Mouse (Mus musculus) bone marrow, adult 2 months (tissue): ENCODE measurements at regions not wholly inside any gene's neighbourhood (a gene's known extent, or its start where the extent isn't known, plus 50 kb on each side); places are given as distances from the start of the nearest gene placed in this dataset.

Experiments
- H3K27ac ChIP-seq: fragments of 200-500 bp; 2 replicates; pipeline ENCODE4 v1.5.1; 2012; ENCODE audit warnings: low read depth, mild to moderate bottlenecking, control low read depth, inconsistent platforms, low read length; ENCODE audit not compliant: control insufficient read depth, poor library complexity, insufficient read depth
- H3K4me1 ChIP-seq: fragments of 200-500 bp; 2 replicates; pipeline ENCODE4 v1.6.1; 2011; ENCODE audit warnings: low read length; ENCODE audit not compliant: control insufficient read depth, insufficient read depth
- H3K4me3 ChIP-seq: fragments of 200-500 bp; replicated peaks from 2 replicates; pipeline ENCODE3; 2011; ENCODE audit warnings: mild to moderate bottlenecking, low read depth, low read length, control low read depth; ENCODE audit not compliant: control insufficient read depth
- CTCF ChIP-seq: fragments of 200-500 bp; IDR thresholded peaks from 2 replicates; pipeline ENCODE4 v1.5.1; 2011; ENCODE audit warnings: low read length, control low read depth; ENCODE audit not compliant: control insufficient read depth, insufficient read depth
- POLR2A ChIP-seq: fragments of 200-500 bp; IDR thresholded peaks from 2 replicates; pipeline ENCODE4 v1.6.1; 2011; ENCODE audit warnings: low read depth, mild to moderate bottlenecking, control low read depth, low read length, borderline replicate concordance; ENCODE audit not compliant: control insufficient read depth
- WGBS: fragments of 180-500 bp; shearing (Covaris S2); methylation state at CpG from one replicate; pipeline ENCODE4 v1.1.7; 2018; 5-methylcytosine and 5-hydroxymethylcytosine counted together

DNA sequence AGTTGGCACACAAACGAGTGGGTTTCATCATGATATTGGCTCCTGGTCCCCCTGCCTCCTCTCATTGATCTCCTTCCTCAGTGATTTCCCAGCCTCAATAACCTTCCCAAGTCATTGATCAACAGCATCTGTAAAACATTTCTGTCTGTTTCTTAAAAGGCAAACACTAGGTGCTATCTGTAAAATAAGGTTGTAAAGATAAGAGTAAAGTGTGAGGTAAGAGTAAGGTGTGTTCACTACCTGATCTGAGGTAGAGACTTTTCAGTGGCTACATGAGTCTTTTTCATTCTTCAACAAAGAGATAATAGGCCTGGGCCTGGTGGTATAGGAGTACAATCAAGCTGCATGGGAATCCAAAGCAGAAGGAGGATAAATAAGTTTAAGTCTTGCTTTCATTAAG lies 55.7 kb downstream of the Plk2 start:
- H3K4me1 ChIP-seq: no peaks in the 10 kb centered on the region
- H3K27ac ChIP-seq: no peak overlapping the region
- TF ChIP-seq POLR2A: no peak
- no peak overlapping the region for H3K4me3 ChIP-seq
- 63% methylated on average over 1 of the region's 1 CpGs for whole genome bisulfite sequencing

DNA sequence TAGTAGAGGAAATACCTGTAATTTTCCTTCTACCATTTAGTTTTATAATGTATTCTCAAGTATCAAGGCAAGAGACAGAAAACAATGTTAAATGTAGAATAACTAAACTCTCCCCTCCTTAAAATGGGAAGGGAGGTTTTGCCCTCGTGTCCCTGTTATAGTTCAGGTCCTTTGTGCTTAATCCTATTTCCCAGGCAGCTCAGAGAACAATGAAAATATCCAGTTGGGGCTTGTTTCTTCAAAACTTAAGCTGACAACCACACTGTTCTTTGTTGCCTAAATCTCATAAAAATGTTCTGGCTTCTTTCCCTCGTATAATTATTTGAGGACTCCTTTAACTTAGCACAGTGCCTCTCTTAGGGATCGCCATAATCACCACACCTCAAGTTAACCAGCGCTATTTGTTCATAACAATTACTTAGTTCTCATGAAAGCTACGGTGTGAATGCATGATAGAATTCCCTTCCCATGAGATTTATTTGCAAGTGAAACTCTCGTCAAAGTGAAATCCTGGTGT lies 57.2 kb downstream of the Plk2 start:
- Histone ChIP-seq H3K27ac (no peak overlapping the region), H3K4me3 (no peak overlapping the region), H3K4me1 (no peaks in the 10 kb centered on the region)
- 70% methylated on average over 6 of the region's 6 CpGs for WGBS
- TF ChIP-seq CTCF: no peak
- TF ChIP-seq POLR2A: no peak

DNA sequence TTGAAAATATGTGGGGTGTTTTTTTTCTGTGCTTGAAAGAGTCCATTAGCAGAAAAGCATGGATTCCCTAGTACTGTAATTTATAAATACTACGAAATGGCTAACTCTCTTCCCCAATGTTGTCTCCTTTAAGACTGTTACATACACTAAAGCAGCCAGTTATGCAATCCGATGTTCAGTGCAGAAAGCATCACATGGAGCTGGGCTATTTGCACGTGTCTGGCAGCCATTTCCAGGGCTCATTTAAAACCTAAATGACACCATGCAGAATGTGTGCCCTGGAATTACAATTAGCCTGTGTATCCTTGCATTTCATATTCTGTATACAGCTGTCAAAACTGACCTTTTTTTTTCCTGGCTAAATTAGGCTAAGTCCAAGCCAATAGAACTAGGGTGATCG lies 60.2 kb downstream of the Plk2 start:
- Histone ChIP-seq H3K4me1 (no peaks in the 10 kb centered on the region), H3K27ac (no peak overlapping the region), H3K4me3 (no peak overlapping the region)
- TF ChIP-seq CTCF (no peak), POLR2A (no peak)
- 70% methylated on average over 4 of the region's 4 CpGs for WGBS

DNA sequence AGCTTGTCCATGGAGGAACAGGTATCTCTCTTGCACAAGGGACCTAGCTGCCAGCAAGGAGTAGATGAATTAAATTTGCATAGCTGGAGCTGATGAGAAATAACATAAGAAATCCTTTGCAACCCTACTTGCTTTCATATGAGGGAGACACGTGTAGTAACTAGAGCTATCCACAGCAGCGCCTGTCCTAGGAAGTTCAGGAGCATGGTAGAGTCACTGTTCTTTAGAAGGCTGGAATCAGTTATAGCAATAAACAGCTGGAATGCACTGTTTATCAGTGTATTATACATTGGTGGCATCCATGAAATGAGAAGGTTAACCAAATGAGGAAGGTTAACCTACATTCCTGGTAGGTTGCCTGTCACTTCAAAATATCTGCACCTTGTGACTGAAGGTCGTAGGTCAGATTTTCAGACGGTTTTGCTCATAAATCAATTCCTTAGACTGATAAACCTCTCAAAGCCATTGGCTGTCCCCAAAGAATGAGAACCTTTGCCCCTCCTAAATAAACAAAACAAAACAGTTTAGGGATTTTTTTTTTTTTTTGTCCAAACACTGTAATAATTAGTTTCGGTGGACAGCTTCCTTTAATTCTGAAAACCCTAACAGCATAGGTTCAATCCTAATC lies 60.8 kb downstream of the Plk2 start:
- Histone ChIP-seq H3K4me3 (no peak overlapping the region), H3K27ac (no peak overlapping the region), H3K4me1 (no peaks in the 10 kb centered on the region)
- WGBS: 85% methylated on average over 5 of the region's 5 CpGs
- no peak for TF ChIP-seq CTCF
- no peak for TF ChIP-seq POLR2A

DNA sequence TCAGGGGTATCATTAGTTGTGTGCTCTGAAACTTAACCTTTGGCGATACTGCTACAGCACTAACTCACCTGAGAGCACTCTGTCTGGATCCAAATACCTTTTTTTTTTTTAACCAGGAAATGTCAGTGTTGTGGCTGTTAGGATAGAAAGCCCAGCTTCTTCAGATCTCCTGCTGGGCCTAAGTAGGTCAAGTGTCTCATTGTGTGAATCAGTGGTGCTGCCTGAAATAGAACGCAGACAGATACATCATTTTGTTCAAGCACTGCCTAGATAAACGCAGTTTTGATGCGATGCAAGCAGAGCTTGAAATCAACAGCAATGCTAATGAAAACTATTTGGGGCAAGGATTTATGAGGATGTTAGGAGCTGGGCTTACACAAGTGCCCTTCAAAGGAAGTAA lies 63.9 kb downstream of the Plk2 start:
- WGBS: 86% methylated on average over 4 of the region's 4 CpGs
- TF ChIP-seq POLR2A (no peak), CTCF (no peak)
- Histone ChIP-seq H3K4me3 (no peak overlapping the region), H3K4me1 (no peaks in the 10 kb centered on the region), H3K27ac (no peak overlapping the region)

DNA sequence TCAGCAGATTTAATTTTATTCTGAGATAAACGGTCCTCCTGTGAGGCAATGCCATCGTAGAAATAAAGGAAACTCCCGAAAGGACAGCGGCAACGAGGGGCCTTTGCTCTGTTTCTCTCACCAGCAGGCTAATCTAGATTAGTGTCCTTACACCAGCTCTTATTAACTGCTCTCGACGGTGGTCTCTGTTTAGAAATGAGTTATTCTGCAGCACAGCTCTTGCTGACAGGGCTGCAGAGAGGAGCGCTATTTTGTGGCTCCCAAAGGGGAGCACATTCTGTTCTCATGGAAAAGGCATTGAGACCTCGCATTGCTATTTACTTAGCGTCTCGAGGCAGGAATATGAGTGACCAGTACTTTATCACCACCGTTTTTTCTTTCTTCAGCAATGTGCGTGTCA lies 66.7 kb downstream of the Plk2 start:
- H3K27ac ChIP-seq: no peak overlapping the region
- WGBS: 76% methylated on average over 13 of the region's 13 CpGs
- no peaks in the 10 kb centered on the region for H3K4me1 ChIP-seq
- TF ChIP-seq POLR2A (no peak), CTCF (no peak)
- no peak overlapping the region for H3K4me3 ChIP-seq

DNA sequence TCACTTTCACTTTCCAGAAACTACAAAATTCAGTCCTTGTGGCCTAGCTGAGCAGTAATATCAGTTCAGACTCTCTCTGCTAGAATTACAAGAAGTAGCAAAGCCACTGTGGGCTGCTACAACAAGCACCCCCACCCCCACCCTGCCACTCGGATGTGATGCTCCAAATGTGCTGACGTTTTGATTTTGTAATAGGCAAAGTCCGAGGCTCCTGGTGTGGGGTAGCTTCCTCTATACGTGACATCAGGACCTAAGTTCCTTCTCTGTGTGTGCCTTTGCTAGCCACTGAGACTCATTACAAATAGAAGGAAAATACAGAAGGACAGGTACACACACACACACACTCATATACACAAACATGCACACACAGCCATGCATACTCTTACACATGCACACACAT lies 76.7 kb downstream of the Plk2 start:
- 14% methylated on average over 4 of the region's 4 CpGs for WGBS
- Histone ChIP-seq H3K4me1 (peaks cover 1% of the 10 kb centered on the region; the same call in 1 of the 2 replicates), H3K27ac (no peak overlapping the region), H3K4me3 (no peak overlapping the region)
- TF ChIP-seq POLR2A: no peak
- no peak for TF ChIP-seq CTCF

DNA sequence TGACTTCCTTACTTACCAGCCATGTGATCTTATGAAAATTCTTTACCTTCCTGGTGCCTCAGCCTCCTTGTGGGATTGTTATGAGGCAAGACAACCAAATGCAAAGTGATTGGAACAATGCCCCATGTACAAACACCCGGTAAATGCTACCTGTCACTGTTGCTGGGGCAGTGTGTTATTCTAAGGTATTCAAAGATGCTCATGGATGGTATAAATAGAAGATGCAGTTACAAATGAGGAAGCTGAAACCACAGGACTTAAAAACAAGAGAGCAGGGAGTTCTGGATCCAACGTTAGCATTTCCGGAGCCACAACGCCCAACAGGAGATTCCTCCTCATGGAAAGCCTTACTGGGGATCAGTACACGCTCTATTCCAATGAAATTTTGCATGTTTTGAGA lies 82.9 kb downstream of the Plk2 start:
- Histone ChIP-seq H3K4me1 (no peaks in the 10 kb centered on the region; the same call in 1 of the 2 replicates), H3K4me3 (no peak overlapping the region), H3K27ac (no peak overlapping the region)
- no peak for TF ChIP-seq POLR2A
- no peak for TF ChIP-seq CTCF
- WGBS: 17% methylated on average over 5 of the region's 5 CpGs

DNA sequence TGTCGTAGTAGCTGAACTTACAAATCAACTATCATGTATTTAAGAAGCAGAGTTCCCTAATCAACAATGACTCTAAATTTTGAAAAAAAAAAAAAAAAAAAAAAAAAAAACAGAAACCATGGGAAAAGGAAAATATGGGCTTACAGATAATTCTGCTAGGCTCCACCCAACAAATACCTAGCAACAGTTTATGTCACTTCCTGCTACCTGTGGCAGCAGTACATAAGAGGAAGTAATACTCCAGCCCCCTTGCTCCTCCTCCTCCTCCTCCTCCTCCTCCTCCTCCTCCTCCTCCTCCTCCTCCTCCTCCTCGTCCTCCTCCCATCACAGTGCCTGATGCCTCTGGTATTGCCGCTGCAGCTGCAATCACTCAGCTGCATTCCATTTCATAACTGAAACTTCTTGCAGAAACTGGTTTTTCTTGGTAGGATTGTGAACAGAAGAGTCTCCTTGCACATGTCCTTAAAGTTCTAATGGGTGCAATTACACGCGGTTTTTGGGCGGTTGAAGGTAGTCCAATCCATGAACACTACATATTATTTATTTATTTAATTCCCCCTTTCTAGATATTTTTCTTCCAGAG lies 89.6 kb downstream of the Plk2 start:
- Histone ChIP-seq H3K27ac (no peak overlapping the region), H3K4me1 (no peaks in the 10 kb centered on the region), H3K4me3 (no peak overlapping the region)
- 76% methylated on average over 5 of the region's 6 CpGs for WGBS
- TF ChIP-seq CTCF: no peak
- no peak for TF ChIP-seq POLR2A
